ENCODE assay signal across 8 mouse cellular contexts in genomic region chr13:23683755-23684281, GRCm38 (mm10). TPM values are rescaled to one million over a fixed set of nuclear protein-coding genes. Genes with fewer than 3 reads are reported as not detected.
DNase-seq lines count a peak whose midpoint lies in the region; ATAC-seq lines count a peak whose summit lies in the region.

Gene Hist1h2ac (minus strand): TSS chr13:23683948.
Gene Hist1h2bc (plus strand): TSS chr13:23684199.

- peak within 1 kb of the TSS; percentile 80 for H3K4me2 ChIP-seq in heart, embryonic 13.5 days
- H3K4me2 ChIP-seq in liver, embryonic 12.5 days: peak within 1 kb of the TSS; percentile 78
- peak within 1 kb of the TSS; percentile 59 for H3K4me2 ChIP-seq in stomach, embryonic 15.5 days

- peak; percentile 92 for ATAC-seq in heart, embryonic 13.5 days (ENCODE audit: extremely low read depth, insufficient number of reproducible peaks, low FRiP score, low TSS enrichment)
- peak; percentile 94 for ATAC-seq in liver, embryonic 12.5 days
- peak; percentile 97 for ATAC-seq in stomach, embryonic 15.5 days (ENCODE audit: insufficient read depth, low FRiP score, low read depth)

- peak within 1 kb of the TSS; percentile 57 for H3K4me3 ChIP-seq in heart, embryonic 13.5 days
- H3K4me3 ChIP-seq in liver, embryonic 12.5 days: peak within 1 kb of the TSS; percentile 60
- H3K4me3 ChIP-seq in stomach, embryonic 15.5 days (replicated peaks): peak within 1 kb of the TSS; percentile 46

- under 1% methylated on average over 30 of the region's 32 CpGs for WGBS in heart, embryonic 13.5 days
- WGBS in liver, embryonic 12.5 days (ENCODE audit: insufficient replicate concordance): 0% methylated on average over 29 of the region's 32 CpGs
- under 1% methylated on average over 32 of the region's 32 CpGs for WGBS in stomach, embryonic 15.5 days

- peak within 1 kb of the TSS; percentile 98 for H3K27ac ChIP-seq in heart, embryonic 13.5 days (replicated peaks)
- peak within 1 kb of the TSS; percentile 99 for H3K27ac ChIP-seq in liver, embryonic 12.5 days
- H3K27ac ChIP-seq in stomach, embryonic 15.5 days: peak within 1 kb of the TSS; percentile 97

- H3K36me3 ChIP-seq in heart, embryonic 13.5 days: no peaks in the 10 kb centered on the region
- H3K36me3 ChIP-seq in liver, embryonic 12.5 days: no peaks in the 10 kb centered on the region
- no peaks in the 10 kb centered on the region for H3K36me3 ChIP-seq in stomach, embryonic 15.5 days

- DNase-seq in CD4-positive, CD25-positive, alpha-beta regulatory T cell, adult 2 months (ENCODE audit: low read depth, low spot score): peak; percentile 93
- DNase-seq in brain, embryonic 18.5 days (ENCODE audit: low read depth, low spot score): peak; percentile 97
- DNase-seq in fat pad, adult 2 months (ENCODE audit: extremely low read depth, low read depth, low spot score): peak; percentile 99
- DNase-seq in kidney, postnatal 10 days: peak; percentile 82
- peak; percentile 87 to 88 for DNase-seq in natural killer cell, adult 2 months (ENCODE audit: low spot score in 2 of 2)

- H3K4me1 ChIP-seq in heart, embryonic 13.5 days: peaks cover 30% of the 10 kb centered on the region
- H3K4me1 ChIP-seq in liver, embryonic 12.5 days: peaks cover 59% of the 10 kb centered on the region
- peaks cover 6% of the 10 kb centered on the region for H3K4me1 ChIP-seq in stomach, embryonic 15.5 days

- H3K9me3 ChIP-seq in heart, embryonic 13.5 days: no peaks in the 10 kb centered on the region
- no peaks in the 10 kb centered on the region for H3K9me3 ChIP-seq in liver, embryonic 12.5 days (replicated peaks)
- H3K9me3 ChIP-seq in stomach, embryonic 15.5 days: no peaks in the 10 kb centered on the region

- H3K27me3 ChIP-seq in heart, embryonic 13.5 days (replicated peaks): no peaks in the 10 kb centered on the region
- H3K27me3 ChIP-seq in liver, embryonic 12.5 days (replicated peaks): no peaks in the 10 kb centered on the region
- H3K27me3 ChIP-seq in stomach, embryonic 15.5 days (replicated peaks): no peaks in the 10 kb centered on the region

- peak within 1 kb of the TSS; percentile 81 for H3K9ac ChIP-seq in heart, embryonic 13.5 days
- peak within 1 kb of the TSS; percentile 82 for H3K9ac ChIP-seq in liver, embryonic 12.5 days
- peak within 1 kb of the TSS; percentile 44; the same call in 1 of the 2 replicates for H3K9ac ChIP-seq in stomach, embryonic 15.5 days

RNA-seq across cellular contexts. Expression of gene Hist1h2ac, which starts in this region (rescaled TPM):
- polyA plus RNA-seq in heart, embryonic 13.5 days (2015; fragmentation: Nextera tagmentation; extraction: Ambion mirVana): 0.59 and 0.68 TPM in 2 replicates
- 0.91 and 1.3 TPM in 2 replicates for polyA plus RNA-seq in liver, embryonic 12.5 days (2016; fragmentation: Nextera tagmentation; extraction: Ambion mirVana)
- polyA plus RNA-seq in stomach, embryonic 15.5 days (2015; fragmentation: Nextera tagmentation; extraction: Ambion mirVana): 1.9 and 2.4 TPM in 2 replicates

RNA-seq across cellular contexts. Expression of gene Hist1h2bc, which starts in this region (rescaled TPM):
- 50.1 and 54.5 TPM in 2 replicates for polyA plus RNA-seq in heart, embryonic 13.5 days (2015; fragmentation: Nextera tagmentation; extraction: Ambion mirVana)
- polyA plus RNA-seq in liver, embryonic 12.5 days (2016; fragmentation: Nextera tagmentation; extraction: Ambion mirVana): 75.3 and 75.6 TPM in 2 replicates
- polyA plus RNA-seq in stomach, embryonic 15.5 days (2015; fragmentation: Nextera tagmentation; extraction: Ambion mirVana): 104 and 105 TPM in 2 replicates

Comparison
In these comparisons a context has a peak if more than half of its experiments do, and no peak if none do; other contexts are left out.
1. Peak in every context shown above with its lines: DNase-seq, ATAC-seq, H3K4me3 ChIP-seq and H3K27ac ChIP-seq.